Mouse (Mus musculus) v-Abl transformed pro-B cells (cell line): ENCODE measurements around the gene Gm10192.
"Not testable (repeated sequence)": the region's sequence is repeated elsewhere in the genome, so short reads cannot be mapped to it uniquely, and the experiment has no call there.

ENCODE experiments used
- in situ Hi-C, 2 experiments: fragments of 400-800 bp; cut with MboI; formaldehyde crosslinking; loops; one replicate each; pipeline ENCODE4 v1.15.1; 2025; ENCODE audit not compliant: unreplicated experiment in 2 of 2

Gm10192 gene

GRCm38 (mm10) chr4:97183066-97183465 is at the start of gene Gm10192:
Gm10192 (minus strand) TSS chr4:97183166.
- in situ Hi-C loops, result not testable (repeated sequence)

DNA sequence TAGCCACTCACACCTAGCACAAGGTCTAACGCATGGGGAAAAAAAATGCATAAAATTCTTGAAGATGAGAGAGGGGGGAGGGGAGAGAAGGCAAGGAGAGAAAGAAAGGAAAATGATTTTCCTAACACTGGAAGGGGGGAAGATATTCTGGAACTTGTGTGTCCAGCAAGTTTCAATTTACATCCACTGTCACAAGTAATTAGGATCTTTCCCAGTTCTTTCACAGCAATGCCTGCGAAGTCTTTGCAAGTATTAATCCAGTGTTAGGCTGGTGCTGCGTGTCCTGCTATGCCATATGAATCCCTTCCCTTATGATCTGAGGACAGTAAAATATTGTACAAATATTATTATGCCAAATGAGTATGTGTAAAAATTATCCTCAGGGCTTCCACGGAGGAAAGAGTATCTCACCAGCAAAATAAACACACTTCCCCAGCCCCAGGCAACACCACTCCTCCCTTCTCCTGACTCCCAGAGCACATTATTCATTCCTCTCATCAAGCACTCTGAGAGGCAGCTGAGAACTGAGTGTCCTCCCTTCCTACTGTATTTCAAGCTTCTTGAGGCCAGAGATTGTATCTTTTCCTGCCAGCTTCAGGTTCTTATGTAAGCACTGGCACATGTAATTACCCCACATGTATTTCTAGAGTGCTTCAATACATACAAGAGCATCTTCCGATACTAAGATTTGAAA is 47.6 kb upstream of the Gm10192 start:
- in situ Hi-C loops, result no loop called here

GRCm38 (mm10) chr4:97219701-97220100 is 36.7 kb upstream of the Gm10192 start:
- in situ Hi-C loops, result no loop called here

DNA sequence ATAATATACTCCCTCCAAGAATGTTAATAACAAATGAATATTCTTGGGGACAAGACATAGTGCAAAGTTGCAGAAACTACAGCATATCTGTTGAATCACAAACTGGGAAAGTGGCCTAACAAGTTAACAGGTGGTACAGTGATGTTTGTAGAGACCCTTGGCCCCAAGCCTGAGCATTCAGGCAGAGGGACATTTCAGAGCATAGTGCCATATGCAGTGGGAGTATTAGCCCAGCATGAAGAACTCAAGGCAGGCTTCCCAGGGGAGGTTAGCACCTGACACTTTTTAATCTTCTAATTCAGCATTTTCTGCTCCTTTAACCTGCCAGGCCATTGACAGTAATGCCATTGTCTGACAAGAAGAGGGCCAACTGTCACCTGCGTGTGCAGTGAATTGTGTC is 34.9 kb upstream of the Gm10192 start:
- in situ Hi-C loops, result no loop called here

DNA sequence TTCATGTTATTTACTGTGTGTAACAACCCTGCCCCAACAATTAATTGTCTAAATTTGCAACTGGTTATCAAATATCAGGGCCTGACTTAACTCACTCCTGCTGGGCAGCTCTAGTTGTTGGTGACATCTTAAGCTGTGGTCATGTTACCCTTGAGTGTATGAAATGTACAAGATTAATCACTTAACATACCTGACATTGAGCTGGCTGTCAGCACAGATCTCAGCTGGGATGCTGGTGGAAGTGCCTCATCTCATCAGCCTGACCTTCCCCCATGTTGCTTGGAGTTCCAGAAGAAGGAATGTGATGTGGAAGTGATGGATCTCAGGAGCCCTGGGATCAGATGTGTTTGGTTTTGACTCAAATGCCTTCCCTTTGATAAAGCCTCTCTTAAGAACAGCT is 29.5 kb upstream of the Gm10192 start:
- in situ Hi-C loops, result no loop called here

- in situ Hi-C loops, result not testable (repeated sequence)
These were observed 20.0 kb upstream of the Gm10192 start for GRCm38 (mm10) chr4:97202986-97203385.

DNA sequence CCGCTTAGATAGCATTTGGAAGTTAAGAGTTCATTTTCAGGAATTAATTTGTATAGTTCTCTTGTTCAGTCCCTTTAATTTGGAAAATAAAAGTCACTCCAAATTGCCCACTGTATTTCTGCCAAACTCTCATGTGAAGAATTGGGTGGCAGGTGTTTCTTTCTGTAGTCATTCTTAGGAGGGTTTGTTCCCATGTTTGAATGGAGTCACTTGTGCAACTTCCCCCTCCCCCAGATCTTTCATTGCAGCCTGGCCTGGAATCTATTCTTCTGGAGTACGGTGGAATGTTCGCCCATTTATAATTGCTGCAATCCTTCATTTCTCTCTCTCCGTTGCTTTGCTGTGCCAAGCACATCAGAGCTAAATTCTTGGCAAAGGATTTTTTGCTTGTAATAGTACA is 10.2 kb upstream of the Gm10192 start:
- in situ Hi-C loops, result no loop called here

DNA sequence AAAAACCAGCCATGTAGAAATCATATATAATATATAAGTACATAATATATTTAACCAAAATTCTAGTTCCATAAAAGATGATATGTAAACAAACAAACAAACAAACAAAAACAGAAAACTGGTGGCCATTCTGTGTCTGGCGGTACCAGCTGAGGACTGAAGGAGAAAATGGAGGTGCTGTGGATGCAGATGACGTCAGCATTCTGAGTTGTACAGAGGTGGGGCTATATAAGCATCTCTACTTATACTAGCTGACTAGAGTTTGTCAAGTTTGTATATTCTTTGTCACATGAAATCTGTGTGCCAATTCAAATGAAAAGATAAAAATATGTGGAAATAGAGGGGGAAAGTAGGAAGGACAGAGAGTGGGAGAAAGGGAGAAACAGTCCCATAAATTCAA is 9.6 kb upstream of the Gm10192 start:
- in situ Hi-C loops, result no loop called here

DNA sequence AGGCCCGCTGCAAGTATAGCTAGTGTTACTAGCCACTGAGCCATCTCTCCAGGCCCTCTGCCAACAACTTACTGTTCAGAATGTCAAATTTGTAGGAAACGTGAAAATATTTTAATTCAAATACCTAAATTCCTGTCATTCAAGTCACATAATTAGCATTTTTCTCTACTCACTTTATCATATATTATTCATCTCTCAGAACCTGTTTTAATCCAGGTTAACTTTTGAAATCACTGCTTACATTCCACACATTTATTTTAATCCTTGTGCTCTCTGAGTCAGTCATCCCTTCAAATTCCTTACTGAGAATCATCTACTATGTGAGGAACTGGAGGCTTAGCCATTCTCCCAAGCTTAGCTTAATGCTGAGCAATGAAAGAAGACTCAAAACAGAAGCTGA is 2.6 kb downstream of the Gm10192 start:
- in situ Hi-C loops, result no loop called here

DNA sequence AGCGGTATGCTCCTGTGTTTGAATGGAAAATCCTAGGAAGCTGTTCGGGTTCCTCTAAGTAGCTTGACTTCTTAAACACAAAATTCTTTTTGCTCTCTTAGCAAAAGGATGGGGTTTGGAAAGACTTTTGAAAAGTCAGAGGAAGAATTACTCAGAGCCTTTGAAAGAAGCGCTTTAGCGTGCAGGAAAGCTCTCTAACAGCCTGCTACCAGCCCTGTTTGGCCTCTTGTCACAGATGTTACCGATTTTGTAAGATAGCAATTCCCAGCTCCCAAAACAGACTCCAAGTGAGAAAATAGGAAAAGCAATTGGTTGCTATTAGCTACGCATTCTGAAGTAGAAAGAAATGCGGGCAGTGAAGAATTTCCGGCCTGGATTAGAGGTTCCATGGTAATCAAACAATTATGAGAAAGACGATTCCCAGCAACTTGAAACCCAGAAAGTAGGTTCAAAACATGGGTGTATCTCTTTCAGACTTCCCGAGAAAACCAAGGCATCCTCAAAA is 26.1 kb downstream of the Gm10192 start:
- in situ Hi-C loops, result no loop called here

GRCm38 (mm10) chr4:97156084-97156483 is 26.9 kb downstream of the Gm10192 start:
- in situ Hi-C loops, result no loop called here

GRCm38 (mm10) chr4:97153554-97153953 is 29.4 kb downstream of the Gm10192 start:
- in situ Hi-C loops, result no loop called here

- in situ Hi-C loops, result no loop called here
These were observed 40.5 kb downstream of the Gm10192 start for GRCm38 (mm10) chr4:97142484-97142883.
